Mouse (Mus musculus): ENCODE data around the gene Masp2.

- TF ChIP-seq CTCF (IDR thresholded peaks at IDR 0.05; ENCODE audit: low read depth), result no peak
- no peak for TF ChIP-seq EP300 (IDR thresholded peaks at IDR 0.05; ENCODE audit: low read depth)
Observed at GRCm38 (mm10) chr4:148595916-148596315, 6.4 kb upstream of the Masp2 start.
